Mouse (Mus musculus): ENCODE measurements around the gene Ccdc144b.

Gene Ccdc144b

DNA sequence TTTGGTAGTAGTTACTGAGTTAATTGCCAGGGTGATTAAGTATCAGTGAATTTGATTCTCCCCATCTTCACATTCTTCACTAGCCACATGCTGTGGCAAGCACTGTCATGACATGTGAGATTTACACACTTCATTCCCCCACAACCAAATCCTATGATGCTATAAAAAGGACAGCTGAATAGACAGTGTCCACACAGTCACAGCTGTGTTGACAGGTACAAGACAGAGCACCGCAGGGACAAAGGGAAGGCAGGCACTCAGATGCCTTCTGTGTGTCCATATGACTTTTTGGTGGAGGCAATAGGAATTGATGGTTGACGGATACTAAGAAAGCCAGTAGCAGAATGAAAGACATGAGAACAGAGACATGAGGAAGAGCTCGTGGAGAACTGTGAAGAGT is 42.1 kb downstream of the Ccdc144b start:
- no peak for DNase-seq

- DNase-seq, result no peak
Measured at GRCm38 (mm10) chr3:36008411-36009154, 44.8 kb downstream of the Ccdc144b start.

- DNase-seq, result peak; percentile 85
Measured at GRCm38 (mm10) chr3:36004028-36004895, 49.1 kb downstream of the Ccdc144b start.

- peak; percentile 96 for DNase-seq
Measured at GRCm38 (mm10) chr3:36000275-36001239, 52.8 kb downstream of the Ccdc144b start, which contains the start of gene Mccc1. TSS of gene Mccc1 (minus strand) at chr3:36000678.

DNA sequence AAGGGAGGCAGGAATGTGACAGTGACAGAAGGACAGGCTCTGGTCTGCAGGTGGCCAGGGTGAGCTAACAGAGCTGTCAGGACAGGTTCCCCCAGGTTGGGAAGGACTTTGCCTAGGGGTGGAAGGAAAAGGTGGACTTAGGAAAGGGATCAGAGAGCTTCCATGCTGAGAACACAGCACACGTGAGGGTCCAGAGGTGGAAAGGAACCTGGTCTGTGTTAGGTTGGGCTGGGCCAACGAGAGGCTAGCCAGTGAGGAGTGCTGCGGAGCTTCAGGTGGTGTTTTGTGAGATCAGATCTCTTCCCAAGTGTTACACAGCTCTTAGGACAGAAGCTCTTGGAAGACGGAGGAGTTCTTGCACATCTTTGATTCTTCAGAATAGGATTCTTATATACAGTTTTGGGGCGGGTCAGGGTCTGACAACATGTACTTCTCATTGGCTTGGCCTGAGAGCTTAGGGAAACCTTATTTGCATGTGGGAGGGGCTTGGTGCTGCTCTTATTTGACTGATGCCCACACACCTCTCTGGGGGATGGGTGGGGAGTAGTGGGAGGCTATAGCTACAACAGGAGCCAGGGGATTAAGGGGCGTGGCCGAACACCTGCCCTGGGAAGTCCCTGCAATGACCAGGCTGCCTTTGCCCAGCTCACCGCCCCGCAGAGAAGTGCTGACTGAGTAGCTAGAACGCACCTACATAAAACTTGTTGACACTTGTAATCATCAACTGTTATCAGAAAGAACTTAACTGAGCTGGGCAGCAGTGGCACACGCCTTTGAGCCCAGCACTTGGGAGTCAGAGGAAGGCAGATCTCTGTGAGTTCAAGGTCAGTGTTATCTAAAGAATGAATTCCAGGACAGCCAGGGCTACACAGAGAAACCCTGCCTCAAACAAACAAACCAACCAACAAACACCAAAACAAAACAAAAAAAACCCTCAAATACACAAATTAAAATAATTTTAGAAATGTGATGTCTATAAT is 58.5 kb downstream of the Ccdc144b start:
- DNase-seq, result no peak

DNA sequence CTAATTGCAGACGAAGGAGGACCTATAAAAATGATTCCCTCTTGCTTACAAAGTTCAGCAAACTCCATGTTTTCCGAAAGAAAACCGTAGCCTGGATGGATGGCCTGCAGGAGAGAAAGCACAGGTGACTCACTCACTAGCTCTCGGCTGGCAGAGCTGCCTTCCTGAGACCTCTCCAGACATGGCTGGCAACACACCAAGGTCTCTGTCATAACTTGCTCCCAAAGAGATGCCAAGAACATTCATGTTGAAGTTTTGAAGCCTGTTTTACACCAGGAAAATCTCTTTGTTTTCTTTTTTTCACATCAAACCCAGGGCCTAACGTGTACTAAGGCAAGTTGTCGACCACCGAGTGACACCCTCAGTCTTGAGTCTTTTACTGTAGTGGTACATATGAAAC is 62.6 kb downstream of the Ccdc144b start:
- no peak for DNase-seq

GRCm38 (mm10) chr3:35988031-35988430 is 65.3 kb downstream of the Ccdc144b start:
- DNase-seq, result no peak

DNA sequence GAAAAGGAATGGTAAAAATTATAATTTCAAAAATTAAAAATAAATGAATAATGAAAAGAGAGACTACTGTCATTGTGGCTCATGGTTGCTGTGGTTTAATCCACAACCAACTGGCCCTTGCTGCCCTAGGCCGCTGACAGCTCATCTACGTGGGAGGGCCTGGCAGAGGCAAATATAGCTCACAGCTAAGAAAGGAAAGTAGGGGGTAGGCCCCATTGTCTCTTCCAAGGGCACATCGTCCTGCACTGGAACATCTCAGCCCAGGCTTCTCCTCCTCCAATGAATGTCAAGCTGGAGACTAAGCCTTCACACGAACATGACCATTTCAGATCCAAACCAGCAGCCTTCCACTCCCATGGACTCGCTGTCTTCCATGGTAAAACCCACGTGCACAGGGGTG is 67.1 kb downstream of the Ccdc144b start:
- no peak for DNase-seq

DNA sequence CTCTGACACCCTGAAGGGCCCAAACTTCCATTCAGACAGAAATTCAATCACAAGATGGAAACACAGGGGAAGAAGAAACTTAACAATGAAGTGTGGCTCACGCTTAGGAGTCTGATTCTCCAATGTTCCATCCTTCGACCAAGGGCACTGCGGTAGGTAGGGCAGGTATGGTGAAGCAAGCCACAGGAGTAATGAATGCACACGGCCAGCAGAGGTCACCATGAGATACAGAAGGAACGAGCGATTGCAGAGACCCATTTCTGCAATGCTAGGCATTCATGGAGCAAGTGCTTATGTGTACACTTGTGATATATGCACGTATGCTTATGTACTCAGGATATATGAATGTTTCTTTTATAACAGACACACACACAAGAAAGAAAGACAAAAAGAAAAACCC is 79.8 kb downstream of the Ccdc144b start:
- peak; percentile 51 for DNase-seq

- DNase-seq, result peak; percentile 57
Measured at GRCm38 (mm10) chr3:35972985-35973384, 80.4 kb downstream of the Ccdc144b start.

DNA sequence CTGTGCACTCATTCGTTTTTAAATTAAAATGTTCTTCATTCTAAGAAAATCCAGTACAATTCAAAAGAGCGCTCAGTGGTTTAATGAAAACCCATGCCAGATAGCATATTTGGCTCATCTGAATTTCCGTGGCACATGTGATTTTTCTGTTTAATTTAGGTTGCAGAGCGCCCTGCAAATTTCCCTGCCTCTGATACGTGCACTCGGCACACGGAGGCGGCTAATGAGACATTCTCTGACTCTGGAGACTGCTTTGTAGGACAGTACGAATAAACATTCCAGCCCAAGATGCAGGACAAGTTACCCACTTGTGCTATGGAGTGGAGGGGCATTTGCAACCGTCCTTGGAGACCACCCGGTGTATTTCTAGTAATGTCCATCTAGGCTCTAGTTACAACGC is 82.2 kb downstream of the Ccdc144b start:
- DNase-seq, result no peak

- DNase-seq, result no peak
Measured at GRCm38 (mm10) chr3:35970441-35970840, 82.9 kb downstream of the Ccdc144b start.

DNA sequence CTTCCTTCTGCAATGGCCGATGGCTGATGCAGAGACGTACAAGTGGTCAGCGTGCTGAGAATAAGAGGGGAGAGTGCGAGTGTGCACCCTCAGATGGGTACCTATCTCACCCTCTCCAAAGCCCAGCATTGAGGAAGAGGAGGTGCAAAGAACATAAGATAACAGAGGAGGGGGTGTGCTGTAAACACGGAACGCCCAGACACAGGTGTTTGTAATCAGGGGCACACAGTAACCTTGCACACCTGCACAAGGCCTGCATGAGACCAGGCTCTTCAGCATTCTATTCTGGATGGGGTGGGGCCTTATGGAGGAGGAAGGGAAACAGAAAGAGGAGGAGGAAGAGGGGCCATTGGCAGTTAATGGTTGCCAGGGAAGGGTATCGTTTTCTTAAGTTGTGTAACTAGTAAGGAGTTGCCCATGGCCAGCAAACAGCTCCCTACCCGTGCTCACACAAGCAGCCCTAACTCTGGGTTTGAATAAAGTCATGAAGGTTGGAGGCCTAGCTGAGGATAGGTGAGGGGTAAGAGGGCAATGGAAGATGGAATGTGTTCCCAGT is 85.9 kb downstream of the Ccdc144b start:
- no peak for DNase-seq

DNA sequence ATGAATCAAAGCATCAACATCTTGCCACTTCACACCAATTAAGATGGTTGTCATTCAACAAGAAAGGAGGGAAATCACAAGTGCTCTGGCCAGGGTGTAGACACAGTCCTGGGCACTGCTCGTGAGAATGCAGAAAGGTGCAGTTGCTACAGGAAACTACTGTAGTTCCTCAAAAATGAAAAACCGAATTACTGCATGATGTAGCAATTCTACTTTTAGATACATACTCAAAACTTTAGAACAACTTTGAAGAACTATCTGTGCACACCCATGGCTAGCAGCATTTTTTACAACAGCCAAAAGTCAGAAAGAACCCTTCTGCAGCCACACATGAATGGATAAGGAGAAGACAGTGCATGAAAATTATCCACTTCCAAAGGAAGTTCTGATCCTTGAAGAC is 86.9 kb downstream of the Ccdc144b start:
- no peak for DNase-seq

GRCm38 (mm10) chr3:35964928-35965327 is 88.4 kb downstream of the Ccdc144b start:
- DNase-seq, result no peak

GRCm38 (mm10) chr3:35963921-35964320 is 89.4 kb downstream of the Ccdc144b start:
- DNase-seq, result no peak

GRCm38 (mm10) chr3:35963401-35963800 is 89.9 kb downstream of the Ccdc144b start:
- DNase-seq, result no peak

GRCm38 (mm10) chr3:35962967-35963366 is 90.4 kb downstream of the Ccdc144b start:
- DNase-seq, result no peak
